Mouse (Mus musculus): ENCODE measurements around the gene Rdh16f1. TPM values are rescaled to one million over a fixed set of nuclear protein-coding genes. Genes with fewer than 3 reads are reported as not detected.

Gene Rdh16f1
- 1.4 and 2.6 TPM in 2 replicates for total RNA-seq (2021)
- long read RNA-seq, experiment 1, result 0 reads
- long read RNA-seq, experiment 2, partial matches to known transcripts, result 0 of 2 reads
- long read RNA-seq, experiment 2, other reads (novel, unspliced or antisense), result 0 of 2 reads

DNA sequence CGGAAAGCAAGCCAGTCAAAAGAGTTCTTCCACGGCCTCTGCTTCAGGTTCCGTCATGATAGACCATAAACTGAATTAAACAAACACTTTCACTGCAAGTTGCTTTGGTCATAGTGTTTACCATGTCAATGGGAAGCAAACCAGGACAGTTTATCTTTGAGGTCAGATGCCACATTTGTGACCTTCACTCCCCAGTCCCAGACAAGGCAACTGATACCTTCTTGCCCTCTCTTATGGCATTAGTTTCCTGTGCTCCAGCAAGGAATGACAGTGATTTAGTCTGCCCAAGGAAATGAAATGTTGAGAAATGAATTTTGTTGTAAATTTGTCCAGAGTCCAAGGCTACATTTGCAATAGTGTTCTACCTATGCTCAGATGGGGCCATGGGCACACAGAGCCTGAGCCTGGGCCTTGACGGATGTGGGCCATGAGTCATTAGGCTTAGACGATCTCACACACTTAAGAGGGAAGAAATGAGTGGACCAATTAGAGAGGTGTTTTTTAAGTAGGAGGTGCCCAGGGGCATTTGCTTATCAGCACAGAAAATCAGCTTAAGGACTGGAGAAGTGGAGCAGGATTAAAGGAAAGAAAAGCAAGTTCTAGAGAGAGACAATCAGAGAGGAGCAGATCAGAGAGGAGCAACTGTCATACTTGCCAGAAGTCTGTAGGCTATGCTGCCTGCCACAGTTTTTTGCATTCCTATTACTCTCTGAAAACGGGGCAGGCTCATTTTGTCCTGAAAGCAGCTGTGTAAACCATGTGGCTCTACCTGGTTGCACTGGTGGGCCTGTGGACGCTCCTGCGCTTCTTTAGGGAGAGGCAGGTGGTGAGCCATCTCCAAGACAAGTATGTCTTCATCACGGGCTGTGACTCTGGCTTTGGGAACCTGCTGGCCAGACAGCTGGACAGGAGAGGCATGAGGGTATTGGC lies at the start of gene Rdh16f1, which contains the start of gene Rdh1:
TSS of gene Rdh16f1 (plus strand) at position 607 of the 930 bp plus-strand sequence.
TSS of gene Rdh1 (plus strand) at position 541 of the 930 bp plus-strand sequence.
- DNase-seq, result peak; percentile 56

DNA sequence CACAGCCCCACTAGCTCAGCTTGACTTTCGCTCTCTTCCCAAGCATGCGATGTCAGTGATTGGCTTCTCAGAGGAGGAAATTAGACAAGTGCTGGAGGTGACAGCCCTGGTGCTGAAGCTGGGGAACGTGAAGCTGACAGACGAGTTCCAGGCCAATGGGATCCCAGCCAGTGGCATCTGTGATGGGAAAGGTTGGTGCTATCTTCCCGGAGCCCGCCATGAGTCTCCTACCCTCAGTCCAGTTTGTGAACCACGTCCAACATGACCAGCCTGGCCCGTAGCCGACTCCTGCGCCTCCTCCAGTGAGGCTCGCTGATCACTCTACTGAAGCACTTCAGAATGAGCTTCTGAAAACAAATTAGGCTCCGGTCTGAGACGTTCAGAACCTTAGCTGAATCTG lies 49.3 kb upstream of the Rdh16f1 start:
- DNase-seq, result no peak

DNA sequence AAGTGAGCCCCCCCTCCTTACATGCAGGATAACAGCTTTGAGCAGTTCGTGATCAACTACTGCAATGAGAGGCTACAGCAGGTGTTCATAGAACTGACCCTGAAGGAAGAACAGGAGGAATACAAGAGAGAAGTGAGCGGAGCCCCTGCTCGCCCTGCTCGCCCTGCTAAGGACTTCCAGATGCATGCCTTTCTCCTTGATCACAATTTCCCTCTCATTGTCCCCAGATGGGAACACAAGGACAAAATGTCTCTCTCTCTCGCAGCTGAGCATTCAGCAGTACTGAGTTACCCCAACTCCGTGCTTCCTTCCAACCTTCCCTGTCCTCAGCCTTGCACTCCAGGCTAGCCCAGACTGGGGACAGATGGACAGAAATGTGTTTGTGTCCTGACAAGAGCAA lies 46.9 kb upstream of the Rdh16f1 start:
- no peak for DNase-seq

DNA sequence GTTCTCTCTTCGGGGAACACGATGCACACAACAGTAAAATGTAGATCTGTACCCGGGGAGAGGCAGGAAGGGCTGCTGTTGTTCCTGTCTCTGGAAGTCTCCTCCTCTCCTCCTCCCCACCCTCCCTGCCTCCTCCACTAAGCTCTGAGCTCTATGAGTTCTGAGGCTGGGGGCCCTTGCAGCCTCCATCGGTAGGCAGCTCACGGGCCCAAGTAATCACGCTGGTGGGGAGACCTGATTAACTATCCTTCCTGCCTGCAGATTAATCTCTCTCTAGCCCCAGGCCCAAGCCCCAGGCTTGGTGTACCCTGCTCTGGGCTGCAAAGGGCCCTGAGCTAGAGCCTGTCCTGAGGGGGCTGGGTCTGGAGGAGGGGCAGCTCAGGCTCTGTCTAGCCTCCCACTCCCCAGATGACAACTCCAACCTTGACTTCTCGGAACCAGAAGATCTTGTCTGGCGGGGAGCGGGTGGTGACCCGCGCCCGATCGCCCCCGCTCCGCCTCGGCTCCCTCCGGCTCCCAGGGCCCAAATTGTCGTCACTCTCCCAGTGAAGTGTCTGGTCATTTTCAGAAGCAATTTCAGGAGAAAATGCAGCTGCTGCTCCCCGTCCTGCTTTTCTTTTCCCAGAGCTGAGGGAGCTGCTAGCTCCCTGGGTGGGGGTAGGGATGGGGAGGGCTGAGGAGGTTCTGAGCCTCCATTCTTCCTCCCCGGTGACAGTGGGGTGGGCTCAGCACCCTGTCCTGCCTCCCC lies 37.7 kb upstream of the Rdh16f1 start:
- DNase-seq, result peak; percentile 12

DNA sequence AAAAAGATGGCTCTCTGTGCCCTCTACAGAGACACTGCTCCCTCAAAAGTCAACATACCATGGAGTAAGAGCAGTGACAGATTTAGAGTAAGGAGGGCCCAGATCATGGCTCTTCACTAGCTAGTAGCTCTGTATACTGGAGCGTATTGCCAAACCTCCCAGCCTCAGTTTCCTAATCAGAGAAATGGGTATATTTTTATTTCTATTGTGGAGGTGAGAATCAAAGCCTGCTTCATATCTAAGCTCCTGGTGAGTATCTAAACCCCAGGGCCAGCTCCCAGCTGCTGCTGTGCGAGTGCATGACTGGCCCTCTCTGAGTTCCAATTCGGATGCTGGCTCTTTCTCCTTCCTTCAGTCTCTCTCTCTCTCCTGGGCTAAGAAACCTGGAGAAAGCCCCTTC lies 35.4 kb upstream of the Rdh16f1 start, which contains the start of gene Tac2:
TSS of gene Tac2 (plus strand) at position 301 of the 400 bp plus-strand sequence.
- DNase-seq, result no peak

DNA sequence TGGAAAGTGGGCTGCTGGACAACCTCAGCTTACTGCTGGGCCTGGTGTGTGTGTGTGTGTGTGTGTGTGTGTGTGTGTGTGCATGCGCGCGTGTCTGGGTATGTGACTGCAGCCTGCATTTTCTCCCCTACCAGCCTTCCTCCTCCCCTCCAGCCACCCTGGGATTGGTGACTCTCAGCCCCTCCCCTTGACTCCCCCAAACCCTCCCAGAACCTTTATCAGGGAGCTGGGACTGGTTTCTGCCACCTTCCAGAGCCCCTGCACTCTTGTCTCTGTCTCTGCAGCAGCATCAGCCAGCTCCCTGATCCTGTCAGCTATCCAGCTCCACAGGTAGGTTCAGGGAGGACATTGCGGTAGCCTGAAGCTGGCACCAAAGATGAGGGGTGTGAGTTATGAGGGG lies 34.5 kb upstream of the Rdh16f1 start:
- no peak for DNase-seq

DNA sequence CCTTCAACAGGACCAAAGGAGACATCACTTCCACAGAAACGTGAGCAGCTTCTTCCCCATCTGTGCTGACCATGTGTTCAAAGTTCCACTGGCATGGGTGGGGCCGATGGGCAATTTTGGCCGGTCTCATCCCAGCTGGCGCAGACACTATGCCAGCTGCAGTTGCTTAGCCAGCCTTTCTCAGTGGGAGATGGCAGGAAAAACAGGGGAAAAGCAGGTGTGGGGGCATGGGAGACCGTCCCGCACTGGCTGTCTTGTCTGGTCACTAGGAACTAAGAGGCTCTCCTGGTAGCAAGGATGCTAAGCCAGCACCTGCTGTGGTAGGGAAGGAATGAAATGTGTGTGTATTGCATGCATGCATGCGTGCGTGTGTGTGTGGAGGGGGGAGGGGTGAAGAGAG lies 31.1 kb upstream of the Rdh16f1 start:
- DNase-seq, result no peak

DNA sequence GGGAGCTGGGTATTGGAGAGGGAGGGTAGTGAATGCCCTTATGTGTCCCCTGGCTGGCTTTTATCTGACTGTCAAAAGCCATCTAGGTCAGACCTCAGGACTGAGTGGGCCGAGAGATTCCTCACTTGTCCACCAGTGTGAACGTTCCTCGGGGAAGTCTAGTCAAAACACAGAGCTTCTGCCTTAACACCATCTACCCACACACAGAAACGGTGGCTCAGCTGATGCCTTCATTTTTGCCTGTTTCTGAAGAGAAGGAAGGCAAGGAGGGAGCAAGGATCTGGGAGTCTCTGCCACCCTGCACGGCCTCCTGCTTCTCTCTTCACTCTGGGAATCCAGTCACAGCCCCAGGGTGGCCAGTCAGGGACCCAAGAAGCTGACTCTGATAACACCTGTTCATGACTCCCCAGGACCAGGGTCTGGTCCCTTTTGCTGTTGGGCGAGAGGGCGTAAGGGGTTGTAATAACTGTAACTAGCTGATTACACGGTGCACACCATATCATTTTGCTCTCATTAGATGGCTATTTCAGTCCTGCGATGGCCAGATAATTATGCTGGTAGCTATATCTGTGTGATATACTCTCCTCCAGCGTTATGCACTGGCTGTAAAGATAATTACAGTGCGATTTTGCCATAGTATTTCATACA lies 29.2 kb upstream of the Rdh16f1 start:
- no peak for DNase-seq

DNA sequence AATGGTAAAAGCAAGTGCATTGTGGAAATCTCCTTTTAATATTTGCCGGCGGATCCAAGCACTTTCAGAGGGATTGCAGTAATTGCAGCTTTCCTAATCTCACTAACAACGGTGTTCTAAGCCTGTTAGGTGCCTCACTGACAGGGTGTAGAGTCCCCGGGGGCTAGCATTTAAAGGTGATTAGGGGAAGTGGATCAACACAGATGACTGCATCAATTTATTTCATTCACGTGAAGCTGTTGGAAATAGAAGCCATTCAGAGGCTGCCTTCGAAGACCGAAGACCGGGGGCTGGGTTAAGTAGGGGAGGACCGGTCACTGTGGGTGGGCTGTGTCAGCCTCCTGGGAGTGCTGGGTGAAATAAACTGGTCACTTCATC lies 28.7 kb upstream of the Rdh16f1 start:
- no peak for DNase-seq

DNA sequence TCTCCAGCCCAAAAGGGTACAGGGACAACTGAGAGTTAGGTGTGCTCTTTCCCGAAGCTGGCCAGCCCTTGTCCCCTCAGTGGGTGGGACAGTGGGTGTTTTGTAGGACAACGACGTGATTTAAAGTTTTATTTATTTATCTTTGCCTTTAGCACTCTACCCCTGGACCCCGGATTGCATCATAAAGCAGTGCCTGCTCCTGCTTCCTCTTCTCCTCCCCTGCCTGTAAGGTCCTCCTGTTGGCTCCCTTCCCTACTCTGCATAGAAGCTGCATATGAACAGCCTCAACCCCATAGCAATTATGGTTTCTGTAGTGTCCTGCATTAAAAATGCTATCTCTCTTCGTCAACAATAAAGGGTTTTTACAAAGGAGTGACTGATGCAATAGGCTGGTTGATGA lies 28.2 kb upstream of the Rdh16f1 start:
- DNase-seq, result no peak

DNA sequence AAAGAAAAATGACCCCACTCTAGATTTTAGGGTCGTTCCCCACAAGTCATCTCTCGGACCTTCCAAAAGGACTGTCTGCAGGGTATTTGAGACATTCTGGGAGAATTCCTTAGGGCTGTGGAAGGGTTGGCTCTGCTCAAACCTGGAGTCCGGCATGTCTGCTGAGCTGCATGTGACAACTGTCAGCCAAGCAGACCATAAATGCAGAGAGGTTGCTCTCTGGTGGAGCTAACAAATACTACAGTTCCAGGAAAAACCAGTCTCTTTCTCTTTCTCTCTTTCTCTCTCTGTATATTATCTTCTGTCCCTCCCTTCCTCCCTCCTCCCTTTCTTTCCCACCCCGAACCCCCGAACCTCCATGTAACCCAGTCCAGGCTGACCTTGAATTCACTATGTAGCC lies 25.2 kb upstream of the Rdh16f1 start:
- peak; percentile 51 for DNase-seq

DNA sequence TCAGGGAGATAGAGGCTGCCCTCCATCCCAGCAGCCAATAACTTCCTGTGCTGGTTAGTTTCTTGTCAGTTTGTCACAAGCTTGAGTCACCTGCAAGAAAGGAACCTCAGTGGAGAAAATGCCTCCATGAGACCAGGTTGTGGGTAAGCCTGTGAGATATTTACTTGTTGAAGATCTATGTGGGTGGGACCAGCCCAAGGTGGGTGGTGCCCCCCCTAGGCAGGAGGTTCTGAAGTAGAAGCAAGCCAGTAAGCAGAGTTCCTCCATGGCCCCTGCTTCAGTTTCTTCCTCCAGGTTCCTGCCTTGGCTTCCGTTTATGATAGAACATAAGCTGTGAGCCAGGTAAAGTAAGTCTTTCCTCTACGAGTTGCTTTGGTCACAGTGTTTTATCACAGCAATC lies 23.3 kb upstream of the Rdh16f1 start:
- DNase-seq, result no peak

DNA sequence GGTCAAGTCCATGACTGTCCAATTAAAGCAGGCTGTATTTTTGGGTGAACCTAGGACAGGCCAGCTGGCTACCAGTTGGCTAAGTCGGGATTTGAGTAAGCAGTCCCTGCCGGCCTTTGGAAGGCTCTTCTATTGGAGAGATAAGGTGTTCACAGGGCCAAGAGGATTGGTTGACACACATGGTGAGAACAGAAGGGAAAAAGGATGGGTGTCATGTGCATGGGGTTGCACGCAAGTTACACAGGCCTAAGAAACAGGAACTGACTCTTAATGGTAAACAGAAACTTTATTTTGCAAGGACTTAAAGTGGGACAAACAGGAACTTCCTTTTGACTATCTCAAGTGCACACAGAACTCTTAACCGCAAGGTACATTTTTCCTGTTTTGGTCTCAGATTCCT lies 22.7 kb upstream of the Rdh16f1 start:
- DNase-seq, result no peak

DNA sequence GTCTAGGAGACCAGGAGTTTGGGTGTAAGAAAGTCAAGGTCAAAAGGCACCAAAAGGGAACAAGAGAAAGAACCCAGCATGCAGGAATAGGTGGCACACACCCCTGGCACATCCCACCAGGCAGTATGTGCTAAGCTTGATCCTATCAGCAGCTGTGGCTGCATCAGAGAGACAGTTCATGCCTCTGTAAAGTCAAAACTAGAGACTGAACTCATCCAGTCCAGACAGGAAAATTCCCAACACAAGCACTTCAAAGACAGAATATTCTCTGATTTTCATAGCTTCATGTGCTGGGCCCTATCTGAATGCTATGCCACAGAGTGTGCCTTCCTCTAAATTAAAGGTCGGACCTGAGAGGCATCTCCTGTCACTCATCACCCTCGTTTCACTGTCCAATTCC lies 22.0 kb upstream of the Rdh16f1 start:
- DNase-seq, result no peak

DNA sequence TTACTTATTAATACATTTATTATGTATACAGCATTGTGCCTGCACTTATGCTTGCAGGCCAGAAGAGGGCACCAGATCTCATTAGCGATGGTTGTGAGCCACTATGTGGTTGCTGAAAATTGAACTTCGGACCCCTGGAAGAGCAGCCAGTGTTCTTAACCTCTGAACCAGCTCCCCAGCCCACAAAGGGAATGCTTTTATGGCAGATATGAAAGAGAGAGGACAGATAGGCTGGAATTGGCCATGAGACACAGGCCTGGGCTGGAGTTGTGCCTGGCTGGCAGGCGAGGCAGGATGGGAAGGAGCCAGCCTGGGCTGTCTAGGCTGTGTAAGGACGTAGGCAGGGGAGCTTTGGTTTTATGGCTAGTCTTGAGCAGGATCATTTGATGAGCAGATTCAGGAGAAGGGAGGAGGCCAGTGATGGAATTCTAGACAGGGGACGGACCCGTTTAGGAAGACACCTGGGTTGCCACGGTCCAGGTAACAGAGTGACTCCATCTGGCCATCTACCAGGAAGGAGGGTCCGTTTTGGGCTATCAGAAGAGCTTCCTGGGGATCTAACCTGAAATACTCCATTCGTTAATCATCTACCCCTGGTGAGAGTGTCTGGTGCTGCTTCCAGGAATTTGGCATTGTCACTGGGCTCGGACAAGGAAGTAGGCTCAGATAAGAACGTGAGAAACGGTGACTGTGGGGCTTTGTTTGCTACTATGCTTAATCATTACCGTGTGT lies 21.3 kb upstream of the Rdh16f1 start:
- DNase-seq, result peak; percentile 66

DNA sequence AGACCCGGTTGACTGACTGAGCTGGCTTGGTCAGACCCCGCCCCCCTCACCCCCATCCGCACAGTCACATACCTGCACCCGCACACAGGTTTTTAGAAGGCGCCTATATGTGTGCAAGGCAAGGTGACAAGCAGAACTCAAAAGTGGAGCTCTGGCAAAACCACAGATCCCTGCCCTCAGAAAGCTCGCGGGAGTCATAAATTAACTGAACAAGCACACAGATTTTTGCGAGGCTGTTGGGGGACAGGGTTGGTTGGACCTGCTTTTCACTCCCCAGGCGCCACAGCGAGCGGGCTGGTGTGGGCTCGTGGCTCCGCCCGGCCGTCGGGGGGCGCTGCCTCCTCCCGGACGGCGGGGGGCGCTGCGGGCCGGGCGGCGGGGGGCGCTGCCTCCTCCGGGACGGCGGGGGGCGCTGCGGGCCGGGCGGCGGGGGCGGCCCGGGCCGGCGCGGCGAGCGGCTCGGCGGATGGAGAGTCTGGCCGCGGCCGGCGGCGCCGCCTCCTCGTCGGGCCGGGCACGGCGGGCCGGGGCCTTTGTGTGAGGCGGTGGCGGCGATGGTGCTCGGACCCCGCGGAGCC lies 20.4 kb upstream of the Rdh16f1 start, which contains the start of gene Zbtb39:
TSS of gene Zbtb39 (plus strand) at position 456 of the 578 bp plus-strand sequence.
- DNase-seq, result peak; percentile 93

DNA sequence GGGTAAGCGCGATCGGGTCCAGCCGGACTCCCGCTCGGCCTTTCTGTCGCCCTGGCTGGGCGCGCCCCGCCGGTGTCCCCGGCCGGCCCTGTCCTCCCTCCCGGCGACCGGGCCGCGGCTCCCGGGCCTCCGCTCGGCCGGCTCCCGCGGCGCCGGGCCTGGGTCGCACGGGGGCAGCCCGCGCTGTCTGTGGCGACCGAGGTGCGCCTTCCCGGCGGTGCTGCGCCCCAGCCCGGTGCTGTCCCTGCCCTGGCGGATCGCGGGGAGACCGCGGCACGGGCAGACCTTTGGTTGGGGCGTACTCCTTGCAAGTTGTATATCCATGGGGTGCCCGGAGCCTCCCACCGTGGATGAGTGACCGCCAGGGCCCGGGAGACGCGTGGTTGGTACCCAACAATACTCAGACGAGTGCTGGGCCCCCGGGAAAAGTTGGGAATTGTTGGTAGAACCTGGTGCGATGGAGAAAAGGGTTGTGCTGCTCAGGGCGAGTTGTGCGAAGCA lies 19.9 kb upstream of the Rdh16f1 start:
- DNase-seq, result peak; percentile 62

DNA sequence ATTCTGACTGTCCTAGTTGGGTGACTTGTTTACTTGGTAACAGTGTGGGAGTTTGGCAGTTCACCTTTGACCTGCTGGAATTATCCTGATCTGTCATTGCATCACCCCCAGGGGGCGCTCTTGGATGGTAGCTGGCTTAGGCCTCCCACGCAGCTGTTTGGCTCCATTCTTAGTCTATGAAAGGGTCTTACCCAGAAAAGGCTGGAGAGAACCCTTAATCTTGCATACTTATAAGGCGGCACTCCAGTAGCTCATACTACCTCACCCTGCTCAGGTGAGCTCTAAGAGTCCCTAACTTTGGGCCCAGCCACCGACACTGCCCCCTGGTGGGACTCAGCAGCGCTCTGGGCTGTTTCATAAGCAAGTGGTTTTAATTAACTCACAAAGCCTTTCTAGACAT lies 14.9 kb upstream of the Rdh16f1 start:
- peak; percentile 87 for DNase-seq

DNA sequence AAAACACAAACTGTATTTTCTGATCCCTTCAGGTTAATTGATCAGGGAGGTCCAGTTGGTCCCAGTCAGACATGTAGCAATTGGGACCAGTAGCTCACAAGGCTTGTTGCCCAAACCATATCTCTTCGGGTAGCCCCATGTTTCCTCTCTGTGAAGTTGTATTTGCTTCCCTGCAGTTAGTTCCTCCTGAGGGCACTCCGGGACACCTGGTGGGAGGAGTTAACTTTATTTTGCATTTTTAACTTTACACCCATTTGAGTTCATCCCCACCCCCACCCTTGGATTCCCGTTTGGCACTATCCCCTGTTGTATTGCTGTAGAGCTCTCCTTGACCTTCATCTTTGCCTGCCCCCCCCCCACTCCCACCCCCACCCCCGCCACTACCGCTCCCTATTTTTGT lies 13.7 kb upstream of the Rdh16f1 start:
- no peak for DNase-seq

DNA sequence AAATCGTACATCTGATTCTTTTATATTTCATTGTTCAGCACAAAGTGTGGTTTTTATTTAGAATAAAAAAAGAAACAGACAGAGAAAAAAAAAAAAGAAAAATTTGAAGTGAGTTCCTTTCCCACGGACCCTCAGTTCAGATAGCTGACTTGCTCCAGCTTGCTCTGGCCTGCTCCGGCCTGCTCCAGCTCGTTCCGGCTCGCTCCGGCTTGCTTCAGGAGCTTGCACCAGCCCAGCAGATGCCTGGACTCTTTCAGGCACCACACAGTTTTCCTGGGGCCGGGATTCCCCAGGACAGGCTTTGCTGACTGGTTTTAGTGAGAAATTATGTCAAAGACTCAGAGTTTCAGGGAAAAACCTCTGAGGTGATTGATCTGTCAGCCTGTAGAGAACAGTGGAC lies 12.3 kb upstream of the Rdh16f1 start:
- DNase-seq, result no peak
